Mouse (Mus musculus): Measurements from ENCODE around the gene Ago4.

GRCm38 (mm10) chr4:126473031-126473430 lies 60.2 kb downstream of the Ago4 start:
- TF ChIP-seq CTCF (IDR thresholded peaks at IDR 0.05; ENCODE audit: low read depth, low read length), result no peak
- TF ChIP-seq POLR2A (IDR thresholded peaks at IDR 0.05; ENCODE audit: borderline replicate concordance, low read depth, low read length), result no peak
